Mouse (Mus musculus) ES-Bruce4 (cell line): Measurements from ENCODE around the gene Hbb-bt.

ENCODE experiments used
- CTCF ChIP-seq: IDR thresholded peaks from one replicate; pipeline ENCODE4 v1.8.1; 2011; ENCODE audit warnings: low read depth, low read length
- POLR2A ChIP-seq: IDR thresholded peaks from one replicate; pipeline ENCODE4 v1.8.1; 2011; ENCODE audit warnings: low read length; ENCODE audit not compliant: insufficient read depth

DNA sequence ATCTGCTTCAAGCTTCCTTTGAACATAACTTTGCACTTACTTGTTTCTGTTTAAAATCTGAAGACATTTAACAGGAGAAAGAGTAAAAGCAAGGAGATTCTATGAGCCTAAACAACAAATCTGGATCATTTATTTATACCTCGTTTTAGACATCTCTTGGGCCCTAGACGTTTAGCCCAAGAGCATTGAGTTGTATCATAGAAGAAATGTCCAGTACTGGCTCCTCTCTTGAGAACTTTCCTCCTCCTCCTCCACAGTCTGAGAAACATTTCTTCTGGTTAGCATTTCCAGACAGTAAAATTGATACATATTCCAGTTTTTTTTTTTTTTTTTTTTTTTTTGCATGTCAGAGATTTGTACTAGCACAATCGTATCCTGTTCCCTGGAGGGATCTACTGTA, 22.1 kb downstream of the Hbb-bt start, which contains the start of gene Olfr67:
- TF ChIP-seq CTCF (no peak), POLR2A (no peak)
